Mouse (Mus musculus): Measurements from ENCODE around the gene Hist1h4c. TPM values are rescaled to one million over a fixed set of nuclear protein-coding genes. Genes with fewer than 3 reads are reported as not detected.
"Not testable (repeated sequence)": the region's sequence is repeated elsewhere in the genome, so short reads cannot be mapped to it uniquely, and the experiment has no call there.

Hist1h4c gene
- polyA plus RNA-seq, 1 experiment from 2014 or later: 6.4 TPM

DNA sequence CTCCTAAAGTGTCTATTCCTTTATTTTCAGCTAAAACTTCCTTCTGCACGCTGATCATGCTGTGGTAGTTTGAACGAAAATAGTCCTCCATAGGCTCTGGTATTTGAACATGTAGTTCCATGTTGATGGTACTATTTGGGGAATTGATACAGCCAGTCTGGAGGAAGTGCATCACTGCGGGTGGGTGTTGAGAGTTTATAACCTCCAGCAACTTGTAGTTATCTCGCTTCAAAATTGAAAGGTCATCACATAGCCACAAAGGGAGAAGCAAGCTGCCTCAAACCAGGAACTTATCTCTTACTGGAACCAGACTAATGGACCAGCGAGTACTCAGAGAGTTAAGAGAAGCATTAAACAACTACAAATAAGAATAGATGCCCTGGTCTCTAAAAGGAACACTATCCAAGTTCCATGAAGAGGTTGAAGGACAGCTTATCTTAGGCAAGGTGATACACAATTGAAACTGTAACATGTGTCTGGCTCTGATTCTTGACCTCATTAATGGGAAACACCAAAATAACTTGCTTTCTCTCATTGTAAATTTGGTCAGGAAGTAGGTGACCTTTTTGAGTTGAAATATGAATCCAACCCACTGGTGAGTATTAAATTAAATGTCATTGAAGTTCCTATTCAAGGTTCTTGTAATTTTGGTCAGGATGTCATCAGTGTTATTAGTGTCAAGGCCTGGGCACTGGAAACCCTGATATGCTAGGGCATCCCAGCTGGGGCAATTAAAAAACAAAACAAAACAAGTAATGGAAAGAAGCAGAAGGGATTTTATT lies 18.2 kb upstream of the Hist1h4c start:
- Histone ChIP-seq H3K9me3 (ENCODE audit: control insufficient read depth, low read length) (no peaks in the 10 kb centered on the region), H3K4me2 (no peak overlapping the region), H3K4me1 (ENCODE audit: control insufficient read depth, insufficient read depth, low read length) (no peaks in the 10 kb centered on the region), H3K36me3 (ENCODE audit: control insufficient read depth, insufficient read depth, low read length) (no peaks in the 10 kb centered on the region), H3K27me3 (ENCODE audit: control insufficient read depth, insufficient read depth, low read length) (no peaks in the 10 kb centered on the region), H3K4me3 (ENCODE audit: low read depth, low read length) (no peak overlapping the region), H3K27ac (ENCODE audit: low read depth, low read length) (no peak overlapping the region), H3K9ac (ENCODE audit: low read length) (no peak overlapping the region)
- no peak for ATAC-seq (ENCODE audit: low FRiP score)
- no peak for DNase-seq (ENCODE audit: low spot score, missing footprints)
- 84% methylated on average over 5 of the region's 5 CpGs for whole genome bisulfite sequencing

DNA sequence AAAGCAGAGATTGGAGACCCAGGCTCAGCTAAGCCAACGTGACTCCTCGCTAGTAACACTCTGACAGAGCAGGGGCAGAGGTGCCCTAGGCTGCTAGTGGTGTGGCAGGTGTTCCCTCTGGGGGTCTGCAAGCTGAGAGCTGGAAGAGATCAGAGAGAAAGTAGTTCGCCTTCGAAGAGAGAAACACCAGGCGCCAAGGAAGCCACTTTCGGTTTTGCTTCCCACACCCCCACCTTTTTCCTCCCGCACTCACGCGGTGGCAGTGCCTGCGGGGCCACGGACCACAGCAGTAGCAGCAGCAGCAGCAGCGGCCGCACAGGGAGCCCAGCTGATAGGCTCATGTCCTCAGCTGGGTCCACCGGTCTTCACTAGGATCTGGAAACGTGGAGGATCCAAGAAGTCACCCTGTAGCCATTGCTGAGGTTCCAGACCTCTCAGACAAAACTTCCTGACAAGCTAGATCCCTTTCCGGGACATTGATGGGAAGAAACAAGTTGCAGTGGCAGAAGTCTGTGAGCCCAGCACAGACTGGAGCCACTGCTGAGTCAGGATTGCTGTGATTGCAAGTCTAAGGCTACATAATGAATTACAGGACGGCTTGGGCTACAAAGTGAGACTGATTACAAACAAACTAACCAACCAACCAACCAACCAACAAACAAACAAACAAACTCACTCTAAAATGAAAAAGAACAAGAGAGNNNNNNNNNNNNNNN lies 12.3 kb upstream of the Hist1h4c start, which contains the start of gene Hfe:
Hfe (minus strand) TSS at position 481 of the 716 bp plus-strand sequence.
- H3K27ac ChIP-seq (ENCODE audit: low read depth, low read length): no peak within 1 kb of the TSS; the same call in 1 of the 2 replicates
- no peaks in the 10 kb centered on the region for H3K9me3 ChIP-seq (ENCODE audit: control insufficient read depth, low read length)
- WGBS: 9% methylated on average over 14 of the region's 17 CpGs
- peaks cover 11% of the 10 kb centered on the region for H3K4me1 ChIP-seq (ENCODE audit: control insufficient read depth, insufficient read depth, low read length)
- DNase-seq (ENCODE audit: low spot score, missing footprints) (peak; percentile 95), ATAC-seq (ENCODE audit: low FRiP score) (peak; percentile 78)
- H3K36me3 ChIP-seq (ENCODE audit: control insufficient read depth, insufficient read depth, low read length): no peaks in the 10 kb centered on the region
- peak within 1 kb of the TSS; percentile 51 for H3K4me2 ChIP-seq
- peak within 1 kb of the TSS; percentile 51 for H3K9ac ChIP-seq (ENCODE audit: low read length)
- H3K4me3 ChIP-seq (ENCODE audit: low read depth, low read length): peak within 1 kb of the TSS; percentile 22
- H3K27me3 ChIP-seq (ENCODE audit: control insufficient read depth, insufficient read depth, low read length): no peaks in the 10 kb centered on the region

DNA sequence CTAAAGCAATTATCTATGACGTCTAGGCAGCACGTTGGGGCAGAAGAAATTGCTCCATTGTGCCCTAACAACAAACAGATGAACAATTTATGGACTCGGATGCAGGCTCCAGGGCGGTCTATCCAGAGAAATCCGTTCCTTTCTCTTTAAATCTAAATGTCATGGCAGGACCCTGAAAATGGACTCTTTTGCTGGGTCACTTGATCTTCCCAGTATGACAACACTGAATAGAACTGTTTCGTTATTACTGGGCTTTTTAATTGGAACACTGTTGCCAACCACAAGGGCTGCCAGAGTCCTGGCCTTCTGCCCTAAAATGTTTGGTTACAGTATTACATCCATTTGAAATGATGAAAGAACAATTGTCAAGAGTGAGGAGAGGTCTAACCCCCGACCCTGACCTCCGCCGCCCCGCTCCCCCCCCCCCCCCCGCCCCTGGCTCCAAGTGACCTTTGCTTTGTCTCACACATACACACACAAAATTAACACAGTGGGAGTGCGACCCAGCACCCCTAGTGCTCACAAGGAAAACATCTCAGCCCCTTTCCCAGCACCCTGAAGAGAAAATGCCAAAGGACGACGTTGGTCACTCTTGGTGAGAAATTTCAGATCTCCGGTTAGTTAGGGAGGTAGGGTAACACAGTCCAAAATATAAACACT lies 11.6 kb upstream of the Hist1h4c start:
- WGBS: 26% methylated on average over 12 of the region's 15 CpGs

DNA sequence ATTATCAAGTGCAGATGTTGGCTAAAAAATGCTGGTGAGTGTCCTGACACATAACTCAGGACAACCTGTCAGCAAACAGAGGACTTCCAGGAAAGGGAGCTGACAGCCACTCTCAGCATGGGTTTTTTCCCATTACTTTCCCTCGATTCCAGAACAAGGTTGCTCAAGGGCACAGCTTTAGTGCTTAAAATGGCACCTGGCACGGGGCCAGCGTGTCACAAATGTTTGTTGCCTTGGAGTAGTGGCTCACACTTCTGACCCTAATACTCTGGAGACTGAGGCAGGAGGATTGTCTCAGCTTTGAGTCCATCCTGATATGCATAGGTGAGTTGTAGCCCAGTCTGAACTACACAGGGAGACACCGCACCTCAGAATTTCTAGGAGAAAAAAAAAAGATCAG lies 10.4 kb upstream of the Hist1h4c start:
- ATAC-seq (ENCODE audit: low FRiP score) (no peak), DNase-seq (ENCODE audit: low spot score, missing footprints) (no peak)
- H3K4me1 ChIP-seq (ENCODE audit: control insufficient read depth, insufficient read depth, low read length): peaks cover 11% of the 10 kb centered on the region
- 90% methylated on average over 4 of the region's 4 CpGs for WGBS
- no peak overlapping the region for H3K4me2 ChIP-seq
- no peaks in the 10 kb centered on the region for H3K36me3 ChIP-seq (ENCODE audit: control insufficient read depth, insufficient read depth, low read length)
- H3K27me3 ChIP-seq (ENCODE audit: control insufficient read depth, insufficient read depth, low read length): no peaks in the 10 kb centered on the region
- no peak overlapping the region for H3K4me3 ChIP-seq (ENCODE audit: low read depth, low read length)
- no peak overlapping the region for H3K9ac ChIP-seq (ENCODE audit: low read length)
- no peak overlapping the region for H3K27ac ChIP-seq (ENCODE audit: low read depth, low read length)
- H3K9me3 ChIP-seq (ENCODE audit: control insufficient read depth, low read length): no peaks in the 10 kb centered on the region

More for the DNA sequence above, 11.6 kb upstream of the Hist1h4c start:
- no peaks in the 10 kb centered on the region for H3K9me3 ChIP-seq (ENCODE audit: control insufficient read depth, low read length)
- H3K27ac ChIP-seq (ENCODE audit: low read depth, low read length): no peak overlapping the region; the same call in 1 of the 2 replicates
- peaks cover 11% of the 10 kb centered on the region for H3K4me1 ChIP-seq (ENCODE audit: control insufficient read depth, insufficient read depth, low read length)
- ATAC-seq (ENCODE audit: low FRiP score) (peak; percentile 44; the same call in 1 of the 2 replicates), DNase-seq (ENCODE audit: low spot score, missing footprints) (no peak)
- peak overlapping the region; percentile 51 for H3K9ac ChIP-seq (ENCODE audit: low read length)
- peak overlapping the region; percentile 51 for H3K4me2 ChIP-seq
- no peaks in the 10 kb centered on the region for H3K36me3 ChIP-seq (ENCODE audit: control insufficient read depth, insufficient read depth, low read length)
- H3K27me3 ChIP-seq (ENCODE audit: control insufficient read depth, insufficient read depth, low read length): no peaks in the 10 kb centered on the region
- peak overlapping the region; percentile 22 for H3K4me3 ChIP-seq (ENCODE audit: low read depth, low read length)

DNA sequence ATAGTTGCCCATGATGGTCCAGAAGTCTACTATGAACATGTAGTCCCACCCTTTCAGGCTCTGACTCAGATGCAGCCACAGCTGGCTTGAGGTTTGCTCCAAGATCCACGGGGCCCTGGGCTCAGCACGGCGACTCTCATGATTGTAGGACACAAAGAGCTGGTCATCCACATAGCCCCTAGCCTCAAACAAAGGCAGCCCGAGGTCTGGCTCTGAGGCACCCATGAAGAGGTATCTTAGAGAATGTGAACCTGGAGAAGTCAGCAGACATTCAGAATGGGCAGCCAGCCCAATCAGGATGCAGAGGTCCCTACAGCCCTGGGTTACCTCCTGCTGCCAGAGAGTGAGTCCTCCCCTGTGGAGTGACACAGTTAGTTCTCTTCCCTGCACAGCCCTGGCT lies 9.8 kb upstream of the Hist1h4c start:
- no peak for ATAC-seq (ENCODE audit: low FRiP score)
- Histone ChIP-seq H3K4me3 (ENCODE audit: low read depth, low read length) (no peak overlapping the region), H3K4me1 (ENCODE audit: control insufficient read depth, insufficient read depth, low read length) (peaks cover 11% of the 10 kb centered on the region), H3K27ac (ENCODE audit: low read depth, low read length) (no peak overlapping the region), H3K9ac (ENCODE audit: low read length) (no peak overlapping the region), H3K4me2 (no peak overlapping the region), H3K27me3 (ENCODE audit: control insufficient read depth, insufficient read depth, low read length) (no peaks in the 10 kb centered on the region), H3K36me3 (ENCODE audit: control insufficient read depth, insufficient read depth, low read length) (no peaks in the 10 kb centered on the region), H3K9me3 (ENCODE audit: control insufficient read depth, low read length) (no peaks in the 10 kb centered on the region)
- no peak for DNase-seq (ENCODE audit: low spot score, missing footprints)
- WGBS: 87% methylated on average over 4 of the region's 4 CpGs

DNA sequence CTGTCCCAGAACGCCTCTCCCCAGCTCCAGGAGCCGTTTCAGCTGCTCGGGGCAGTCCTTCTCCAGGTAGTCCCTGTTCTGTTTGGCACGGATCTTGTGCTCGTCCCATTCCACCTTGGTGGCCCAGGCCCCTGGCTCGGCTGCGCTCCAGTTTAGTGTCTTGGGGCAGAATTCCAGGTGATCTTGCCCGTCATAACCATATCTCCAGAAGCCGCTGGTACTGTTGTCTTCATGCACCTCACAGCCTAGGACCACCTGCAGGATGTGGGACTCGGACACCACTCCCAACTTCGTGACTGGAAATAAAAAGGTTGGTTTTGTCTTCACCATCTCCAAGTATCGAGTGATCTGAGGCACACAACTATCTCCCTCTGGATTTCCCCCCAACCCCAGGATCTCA lies 8.5 kb upstream of the Hist1h4c start:
- no peak overlapping the region for H3K4me2 ChIP-seq
- WGBS: 93% methylated on average over 12 of the region's 12 CpGs
- peaks cover 11% of the 10 kb centered on the region for H3K4me1 ChIP-seq (ENCODE audit: control insufficient read depth, insufficient read depth, low read length)
- H3K9me3 ChIP-seq (ENCODE audit: control insufficient read depth, low read length): no peaks in the 10 kb centered on the region
- no peak for DNase-seq (ENCODE audit: low spot score, missing footprints)
- no peaks in the 10 kb centered on the region for H3K36me3 ChIP-seq (ENCODE audit: control insufficient read depth, insufficient read depth, low read length)
- no peak overlapping the region for H3K9ac ChIP-seq (ENCODE audit: low read length)
- H3K4me3 ChIP-seq (ENCODE audit: low read depth, low read length): no peak overlapping the region
- H3K27me3 ChIP-seq (ENCODE audit: control insufficient read depth, insufficient read depth, low read length): no peaks in the 10 kb centered on the region
- ATAC-seq (ENCODE audit: low FRiP score): no peak
- no peak overlapping the region for H3K27ac ChIP-seq (ENCODE audit: low read depth, low read length)

DNA sequence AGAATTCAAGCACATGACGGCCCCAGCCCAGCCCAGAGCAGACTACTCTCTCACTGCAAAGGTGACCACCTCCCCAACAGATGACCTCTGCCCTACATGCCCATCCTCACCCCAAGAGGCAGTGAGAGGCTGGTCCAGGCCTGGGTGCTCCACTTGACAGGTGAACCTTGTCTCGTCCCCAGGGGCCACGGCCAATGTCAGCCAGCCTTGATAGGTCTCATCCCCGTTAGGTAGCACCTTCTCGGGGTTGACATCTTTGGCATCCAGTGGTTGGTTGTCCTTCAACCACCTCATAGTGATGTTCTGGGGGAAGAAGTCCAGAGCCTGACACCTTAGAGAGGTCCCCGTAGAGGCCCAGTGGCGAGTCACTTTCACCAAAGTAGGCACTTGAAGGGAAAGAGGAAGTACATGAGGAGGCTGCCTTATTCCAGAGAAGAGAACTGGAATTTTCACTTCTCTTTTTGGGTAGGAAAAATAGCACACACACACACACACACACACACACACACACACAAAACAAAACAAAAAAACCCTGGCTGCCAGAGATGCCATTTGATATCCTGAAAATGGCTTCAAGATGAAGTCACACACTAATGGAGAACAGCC lies 7.6 kb upstream of the Hist1h4c start:
- Histone ChIP-seq H3K9me3 (ENCODE audit: control insufficient read depth, low read length) (no peaks in the 10 kb centered on the region), H3K4me1 (ENCODE audit: control insufficient read depth, insufficient read depth, low read length) (peaks cover 11% of the 10 kb centered on the region), H3K27me3 (ENCODE audit: control insufficient read depth, insufficient read depth, low read length) (no peaks in the 10 kb centered on the region), H3K4me2 (no peak overlapping the region), H3K9ac (ENCODE audit: low read length) (no peak overlapping the region), H3K27ac (ENCODE audit: low read depth, low read length) (no peak overlapping the region), H3K4me3 (ENCODE audit: low read depth, low read length) (no peak overlapping the region), H3K36me3 (ENCODE audit: control insufficient read depth, insufficient read depth, low read length) (no peaks in the 10 kb centered on the region)
- ATAC-seq (ENCODE audit: low FRiP score): no peak
- DNase-seq (ENCODE audit: low spot score, missing footprints): no peak
- WGBS: 92% methylated on average over 7 of the region's 7 CpGs

DNA sequence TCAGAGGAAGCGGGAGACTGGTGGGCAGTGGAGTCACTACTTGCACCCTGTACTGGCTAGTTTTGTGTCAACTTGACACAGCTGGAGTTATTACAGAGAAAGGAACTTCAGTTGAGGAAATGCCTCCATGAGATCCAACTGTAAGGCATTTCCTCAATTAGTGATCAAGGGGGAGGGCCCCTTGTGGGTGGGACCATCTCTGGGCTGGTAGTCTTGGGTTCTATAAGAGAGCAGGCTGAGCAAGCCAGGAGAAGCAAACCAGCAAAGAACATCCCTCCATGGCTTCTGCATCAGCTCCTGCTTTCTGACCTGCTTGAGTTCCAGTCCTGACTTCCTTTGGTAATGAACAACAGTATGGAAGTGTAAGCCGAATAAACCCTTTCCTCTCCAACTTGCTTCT lies 4.5 kb upstream of the Hist1h4c start:
- H3K27me3 ChIP-seq (ENCODE audit: control insufficient read depth, insufficient read depth, low read length); H3K27ac ChIP-seq (ENCODE audit: low read depth, low read length); H3K4me3 ChIP-seq (ENCODE audit: low read depth, low read length); DNase-seq (ENCODE audit: low spot score, missing footprints); H3K9ac ChIP-seq (ENCODE audit: low read length); H3K4me1 ChIP-seq (ENCODE audit: control insufficient read depth, insufficient read depth, low read length); H3K36me3 ChIP-seq (ENCODE audit: control insufficient read depth, insufficient read depth, low read length); ATAC-seq (ENCODE audit: low FRiP score); H3K9me3 ChIP-seq (ENCODE audit: control insufficient read depth, low read length); H3K4me2 ChIP-seq: not testable (repeated sequence)
- WGBS: 90% methylated on average over 2 of the region's 2 CpGs
